Mouse (Mus musculus) megakaryocyte, adult 5-6 weeks (primary cell): ENCODE data around the gene Sppl3. TPM values are rescaled to one million over a fixed set of nuclear protein-coding genes. Genes with fewer than 3 reads are reported as not detected.
A peak's percentile ranks its signal among the peaks of the same experiment; 100 is the strongest.

Experiments used
- ATAC-seq: 2 replicates; pipeline ENCODE4 v1.8.0; 2016; ENCODE audit warnings: mild to moderate bottlenecking, inconsistent platforms; ENCODE audit not compliant: poor library complexity, severe bottlenecking
- total RNA-seq, 2 experiments: library from RNA; stranded (forward) in 1 of 2; stranded (reverse) in 1 of 2; fragments of 153-499, 151-499 nt in 1 of 2; fragments of 221-1000, 200-1000 nt in 1 of 2; gene quantifications; 2 replicates each; pipeline versions ENCODE4 v1.2.3 to v1.2.4; 2015 to 2017

Gene Sppl3
- total RNA-seq, 2 experiments from 2014 or later: 24.6 to 33.1 TPM

DNA sequence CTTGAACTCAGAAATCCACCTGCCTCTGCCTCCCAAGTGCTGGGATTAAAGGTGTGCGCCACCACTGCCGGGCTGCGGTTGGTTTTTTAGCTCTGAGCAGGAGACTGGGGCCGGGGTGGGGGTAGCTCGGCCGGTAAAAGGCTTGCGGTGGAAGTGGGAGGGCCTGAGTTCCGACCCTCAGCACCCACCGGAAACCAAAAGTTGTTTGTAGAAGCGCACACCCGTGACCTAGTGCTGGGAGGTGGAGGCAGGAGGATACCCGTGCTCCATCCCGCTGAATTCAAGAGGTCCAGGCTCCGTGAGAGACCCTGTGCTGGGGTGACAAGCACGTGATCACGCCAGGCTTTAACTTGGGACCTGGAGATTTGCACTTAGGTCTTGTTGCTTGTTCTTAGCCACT lies 14.5 kb upstream of the Sppl3 start:
- no peak for ATAC-seq

DNA sequence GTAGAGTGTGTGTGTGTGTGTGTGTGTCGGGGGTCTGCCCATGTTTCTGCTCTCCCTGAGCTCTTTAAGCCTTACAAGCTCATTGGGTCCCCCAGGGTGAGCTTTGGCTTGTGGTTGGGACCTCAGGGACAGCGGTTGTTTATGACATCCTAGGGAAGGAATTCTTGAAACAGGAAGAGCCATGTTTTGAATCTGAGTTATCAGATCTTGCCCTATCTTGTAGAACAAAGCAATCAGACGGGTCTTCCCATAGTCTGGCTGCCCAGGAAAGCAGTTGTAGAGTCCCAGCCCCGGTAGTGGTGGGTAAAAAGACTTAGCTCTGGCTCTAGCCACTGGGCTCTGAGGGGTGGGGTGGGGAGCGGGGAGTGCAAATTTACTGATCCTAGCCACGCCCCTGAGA lies 13.6 kb upstream of the Sppl3 start:
- ATAC-seq: no peak

- ATAC-seq: no peak
Observed at GRCm38 (mm10) chr5:115000503-115000902, 10.4 kb upstream of the Sppl3 start.

DNA sequence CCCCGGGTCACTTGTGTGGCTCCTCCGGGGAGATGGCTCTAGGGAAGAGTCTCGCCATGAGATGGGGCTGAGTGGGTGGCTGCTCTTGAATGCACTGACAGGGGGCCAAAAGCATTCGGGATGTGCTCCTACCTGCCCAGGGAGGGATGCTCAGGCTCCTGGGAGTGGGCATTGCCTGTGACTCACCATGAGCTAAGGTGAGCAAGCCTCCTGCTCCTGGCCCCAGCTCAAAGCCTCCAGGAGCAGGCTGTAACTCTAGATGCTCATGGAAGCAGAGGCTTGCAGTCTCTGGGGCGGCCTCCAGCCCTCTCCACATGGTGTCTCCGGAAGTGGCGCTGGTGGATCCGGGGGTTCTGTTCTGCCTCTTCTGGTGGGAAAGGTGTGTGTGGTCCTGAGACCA lies 9.5 kb upstream of the Sppl3 start:
- no peak for ATAC-seq

DNA sequence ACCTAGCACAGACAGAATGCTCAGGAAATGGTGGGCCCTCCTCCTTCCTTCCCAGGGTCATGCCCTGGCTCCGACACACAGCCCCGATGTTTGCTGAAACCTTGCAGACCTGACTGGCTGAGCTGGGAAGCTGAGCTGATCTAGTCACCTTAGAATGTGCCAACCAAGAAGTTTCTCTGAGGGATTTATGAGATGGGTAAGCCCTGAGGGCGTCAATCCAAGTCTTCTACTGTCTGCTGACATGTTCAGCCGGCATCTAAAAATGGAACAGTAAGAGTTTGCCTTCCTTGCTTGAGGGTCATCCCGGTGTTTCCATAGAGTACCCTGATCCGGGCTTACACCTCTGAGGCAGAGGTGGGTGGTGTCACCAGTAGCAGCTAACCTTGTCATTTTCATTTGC lies 8.2 kb upstream of the Sppl3 start:
- ATAC-seq: no peak

DNA sequence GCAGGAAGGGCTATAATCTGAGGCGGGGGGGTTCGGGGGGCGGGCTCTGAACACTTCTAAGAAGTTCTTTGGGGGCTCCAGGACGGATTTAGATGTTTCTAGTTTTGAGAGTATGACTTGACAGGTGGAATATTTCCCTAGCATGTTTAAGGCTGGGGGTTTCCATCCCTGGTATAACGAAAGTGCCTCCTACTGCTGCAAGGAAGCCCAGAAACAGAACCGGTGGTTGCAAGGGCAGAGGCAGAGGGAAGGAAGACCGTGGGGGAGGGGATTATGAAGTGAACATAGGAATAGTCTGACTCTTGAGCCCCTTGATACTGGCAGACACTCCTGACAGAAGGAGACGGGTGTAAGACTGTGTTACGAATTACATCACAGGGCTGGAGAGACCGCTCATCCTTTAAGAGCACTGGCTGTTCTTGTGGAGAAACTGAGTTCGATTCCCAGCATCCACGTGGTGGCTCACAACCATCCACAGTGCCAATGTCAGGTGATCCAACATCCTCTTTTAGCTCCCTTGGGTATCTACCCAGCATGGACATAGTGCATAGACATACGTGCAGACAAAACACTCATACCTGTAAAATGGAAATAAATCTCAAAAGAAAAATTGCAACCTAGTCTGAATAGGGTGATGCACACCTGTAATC lies 7.6 kb upstream of the Sppl3 start:
- no peak for ATAC-seq

DNA sequence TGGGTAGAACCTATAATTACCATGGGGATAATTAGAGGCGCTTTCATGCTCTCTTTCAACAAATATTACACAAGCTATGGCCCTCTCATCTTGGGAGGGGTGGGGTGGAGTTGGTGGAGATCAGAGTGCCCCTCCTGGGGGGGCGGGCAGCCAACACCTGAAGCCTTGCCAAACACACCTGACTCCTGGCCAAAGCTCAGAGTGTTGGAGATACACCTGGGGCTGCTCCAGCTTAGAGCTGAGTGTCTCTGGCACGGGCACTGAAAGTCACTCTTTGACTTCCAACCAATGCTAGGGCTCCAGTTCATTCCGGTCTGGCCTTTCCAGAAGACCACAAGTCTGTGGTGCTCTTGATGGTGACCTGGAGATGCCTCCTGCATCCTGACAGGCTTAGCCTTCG lies 3.2 kb upstream of the Sppl3 start:
- no peak for ATAC-seq

DNA sequence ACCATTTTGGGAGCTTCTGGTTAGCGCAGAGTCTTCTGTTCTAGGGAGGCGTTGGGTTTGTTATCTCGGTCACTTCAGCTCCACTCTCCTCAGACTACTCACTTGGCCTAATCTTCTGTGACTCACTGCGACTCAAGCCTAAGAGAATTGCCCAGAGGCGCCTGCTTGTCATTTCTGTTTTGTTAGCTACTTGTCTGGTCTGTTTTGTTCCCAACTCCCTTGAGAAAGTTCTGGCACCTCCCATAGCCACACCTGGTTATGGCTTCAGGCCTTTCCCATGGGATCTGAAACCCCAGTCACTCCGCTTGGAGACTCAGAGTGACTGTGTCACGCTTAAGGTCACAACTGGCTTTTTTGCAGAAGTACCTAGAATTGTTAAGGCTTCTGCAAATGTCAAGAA lies 2.6 kb upstream of the Sppl3 start:
- no peak for ATAC-seq

DNA sequence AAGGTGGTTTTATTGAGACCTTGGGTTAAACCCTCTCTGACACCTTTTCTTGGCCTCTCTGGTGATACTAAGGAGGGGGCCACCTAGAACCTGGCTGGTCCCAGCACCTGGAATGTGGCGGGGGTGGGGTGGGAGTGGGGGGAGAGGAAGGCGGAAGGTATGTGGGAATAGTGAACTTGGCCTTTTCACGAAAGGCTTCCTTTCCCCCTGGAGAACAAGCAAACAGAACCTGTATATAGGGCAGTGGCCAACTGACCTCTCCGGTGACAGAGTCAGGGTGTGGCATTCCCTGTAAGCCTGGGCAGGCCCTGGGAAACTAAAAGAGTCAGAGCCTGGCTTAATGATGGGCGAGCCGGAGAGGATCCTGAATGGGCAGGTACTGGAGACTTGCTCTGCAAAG lies 1.8 kb upstream of the Sppl3 start:
- ATAC-seq: no peak

DNA sequence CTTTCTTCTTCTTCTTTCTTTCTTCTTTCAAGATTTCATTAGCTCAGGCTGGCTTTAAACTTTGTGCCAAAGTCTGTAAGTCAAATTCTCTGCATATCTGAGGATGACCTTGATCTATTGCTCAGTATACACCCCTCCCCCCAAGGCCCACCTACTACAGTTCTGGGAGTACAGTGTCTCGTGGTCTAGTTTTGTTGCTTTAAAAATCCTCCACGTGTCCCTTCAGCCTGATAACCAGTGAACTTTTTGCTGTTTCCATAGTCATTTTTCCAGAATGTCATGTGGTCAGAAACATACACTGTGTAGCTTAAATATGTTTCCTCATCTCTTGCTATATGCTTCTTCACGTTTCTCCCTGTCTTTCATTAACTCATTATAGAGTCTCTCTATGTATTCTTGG lies 976 bp upstream of the Sppl3 start:
- no peak for ATAC-seq

GRCm38 (mm10) chr5:115011217-115011518 lies 231 bp downstream of the Sppl3 start:
- ATAC-seq: 0 out of 2 replicates have a peak, but pooled peaks have one; percentile 1

DNA sequence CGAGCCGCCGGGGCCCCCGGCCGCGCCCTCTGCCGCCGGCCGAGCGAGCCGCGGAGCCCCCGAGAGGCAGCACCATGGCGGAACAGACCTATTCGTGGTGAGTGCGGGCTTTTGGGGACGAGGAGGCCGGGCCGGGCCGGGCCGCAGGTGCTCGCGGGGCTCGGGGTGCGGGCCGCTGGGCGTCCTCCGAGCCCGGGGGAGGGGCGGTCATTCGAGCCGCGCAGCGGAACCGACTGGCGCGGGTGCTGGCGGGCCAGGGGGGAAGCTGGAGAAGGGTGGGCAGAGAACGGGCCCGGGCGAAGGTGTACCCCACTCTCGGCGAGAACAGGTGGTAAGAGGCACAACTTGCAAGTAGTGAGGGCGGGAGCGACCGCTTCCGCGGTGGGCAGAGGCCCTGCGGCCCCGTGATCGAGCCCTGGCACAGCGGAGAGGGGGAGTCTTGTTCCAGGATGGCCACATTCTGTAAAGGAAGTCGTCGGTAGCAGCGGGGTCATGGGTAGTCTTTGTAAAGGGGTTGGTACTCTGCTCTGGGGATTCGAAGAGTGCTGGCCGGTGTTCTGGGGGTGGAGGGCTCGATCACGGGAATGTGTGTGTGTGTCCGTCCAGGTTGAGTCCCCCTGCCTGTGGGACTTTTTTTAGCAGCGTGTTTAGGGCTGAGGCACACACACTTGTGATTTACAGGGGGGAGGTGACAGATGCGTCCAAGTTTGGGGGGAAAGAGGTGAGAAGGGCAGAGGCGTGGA lies 753 bp downstream of the Sppl3 start:
- peak; percentile 43 for ATAC-seq

- no peak for ATAC-seq
Observed at GRCm38 (mm10) chr5:115013436-115013835, 2.5 kb downstream of the Sppl3 start.

- no peak for ATAC-seq
Observed at GRCm38 (mm10) chr5:115014570-115014969, 3.6 kb downstream of the Sppl3 start.

- ATAC-seq: no peak
Observed at GRCm38 (mm10) chr5:115015121-115015520, 4.2 kb downstream of the Sppl3 start.

GRCm38 (mm10) chr5:115018270-115018669 lies 7.3 kb downstream of the Sppl3 start:
- ATAC-seq: peak; percentile 78

DNA sequence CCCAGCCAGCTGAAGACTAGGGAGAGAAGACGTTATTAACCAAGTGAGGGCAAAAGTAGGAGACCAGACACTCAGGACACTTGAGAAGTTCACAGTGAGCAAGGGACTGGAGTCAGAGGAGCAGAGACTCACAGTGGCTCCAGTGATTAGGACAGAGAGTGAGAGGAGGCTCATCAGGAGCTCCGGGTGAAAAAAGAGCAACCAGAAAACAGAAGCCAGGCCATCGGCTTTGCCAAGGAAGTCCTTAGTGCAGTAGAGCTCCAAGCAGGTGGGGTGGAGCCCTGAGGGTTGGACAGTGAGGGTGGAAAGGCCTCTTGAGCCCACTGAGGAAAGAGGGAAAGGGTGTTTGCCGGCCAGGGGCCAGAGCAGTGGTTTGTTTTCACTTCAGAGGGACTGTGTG lies 7.9 kb downstream of the Sppl3 start:
- ATAC-seq: peak; percentile 40; the same call in 1 of the 2 replicates

- no peak for ATAC-seq
Observed at GRCm38 (mm10) chr5:115022021-115022420, 11.1 kb downstream of the Sppl3 start.

DNA sequence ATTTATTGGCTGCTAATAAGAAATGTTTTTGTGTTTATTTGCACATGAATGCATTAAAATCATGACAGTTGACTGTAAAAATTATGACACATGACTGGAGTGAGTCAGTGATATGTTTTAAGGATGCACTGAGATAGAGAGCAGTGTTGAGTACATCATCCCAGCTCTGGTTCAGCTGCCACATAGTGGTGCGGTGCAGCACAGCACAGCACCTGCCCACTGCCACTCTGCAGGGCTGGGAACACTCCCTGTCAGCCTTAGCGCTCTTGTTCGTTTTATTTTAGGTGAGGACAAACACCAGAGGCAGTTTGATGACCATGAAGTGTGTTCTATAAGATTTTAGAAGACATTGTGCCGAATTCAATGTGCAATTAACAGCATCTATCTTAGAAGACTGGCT lies 15.2 kb downstream of the Sppl3 start:
- ATAC-seq: no peak

- no peak for ATAC-seq
Observed at GRCm38 (mm10) chr5:115027109-115027508, 16.2 kb downstream of the Sppl3 start.

GRCm38 (mm10) chr5:115028920-115029319 lies 18.0 kb downstream of the Sppl3 start:
- ATAC-seq: no peak

DNA sequence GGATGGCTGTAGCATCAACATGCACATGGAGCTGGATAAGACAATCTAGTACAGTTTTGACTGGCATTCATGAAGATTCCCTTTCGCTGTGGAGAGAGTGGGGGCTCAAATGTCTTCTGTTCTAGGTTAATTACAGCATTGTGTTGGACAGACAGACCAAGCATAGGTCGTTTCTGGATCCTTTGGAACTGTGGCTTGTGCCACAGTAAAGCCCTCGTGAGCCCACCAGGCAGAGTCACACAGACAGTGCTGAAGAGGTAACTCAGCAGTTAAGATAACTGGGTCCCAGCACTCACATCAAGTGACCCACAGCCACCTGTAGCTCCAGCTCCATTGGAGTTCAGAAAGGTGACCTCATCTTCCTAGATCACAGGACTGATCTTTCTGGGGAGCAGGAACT lies 18.6 kb downstream of the Sppl3 start:
- ATAC-seq: no peak

- no peak for ATAC-seq
Observed at GRCm38 (mm10) chr5:115031576-115031975, 20.6 kb downstream of the Sppl3 start.
